9 mouse cellular contexts compared by ENCODE assay signal in genomic region chr11:69795983-69796435, GRCm38 (mm10). TPM values are rescaled to one million over a fixed set of nuclear protein-coding genes. Genes with fewer than 3 reads are reported as not detected.
A peak's percentile ranks its signal among the peaks of the same experiment; 100 is the strongest.
DNase-seq lines count a peak whose midpoint lies in the region; ATAC-seq lines count a peak whose summit lies in the region.
"Had no signal": no experiment of that assay in that cellular context is flagged by ENCODE, and none has a peak within 500 bp of the region (broad histone marks: within the 10 kb centered on the region; RNA-seq: fewer than 3 reads in every experiment).

No protein-coding gene starts in this region.

- H3K9ac ChIP-seq in kidney, embryonic 14.5 days (ENCODE audit: low read depth, low read length), result peak overlapping the region; percentile 62; the same call in 1 of the 2 replicates
- H3K9ac ChIP-seq in hindbrain, embryonic 12.5 days, result peak overlapping the region; percentile 55; the same call in 1 of the 2 replicates
- no peak overlapping the region for H3K9ac ChIP-seq in midbrain, embryonic 14.5 days (replicated peaks; ENCODE audit: low read length)

- H3K4me2 ChIP-seq in kidney, embryonic 14.5 days (replicated peaks; ENCODE audit: low read depth, low read length), result peak overlapping the region; percentile 94
- H3K4me2 ChIP-seq in hindbrain, embryonic 12.5 days (replicated peaks), result peak overlapping the region; percentile 74
- peak overlapping the region; percentile 68 for H3K4me2 ChIP-seq in midbrain, embryonic 14.5 days (ENCODE audit: low read length)

- peaks cover 13% of the 10 kb centered on the region for H3K4me1 ChIP-seq in kidney, embryonic 14.5 days (ENCODE audit: control insufficient read depth, insufficient read depth, low read length)
- peaks cover under 1% of the 10 kb centered on the region; the same call in 1 of the 2 replicates for H3K4me1 ChIP-seq in brown adipose tissue, adult 24 weeks (ENCODE audit: control insufficient read depth, insufficient read depth, insufficient read length, low read length)
- H3K4me1 ChIP-seq in hindbrain, embryonic 12.5 days, result peaks cover 30% of the 10 kb centered on the region
- H3K4me1 ChIP-seq in midbrain, embryonic 14.5 days (ENCODE audit: control insufficient read depth, insufficient read depth, low read length), result peaks cover 20% of the 10 kb centered on the region

- peak overlapping the region; percentile 54 for H3K4me3 ChIP-seq in kidney, embryonic 14.5 days (ENCODE audit: low read length)
- peak overlapping the region; percentile 38 for H3K4me3 ChIP-seq in brown adipose tissue, adult 24 weeks (ENCODE audit: insufficient read depth, low read depth, low read length)
- peak overlapping the region; percentile 38 for H3K4me3 ChIP-seq in hindbrain, embryonic 12.5 days
- peak overlapping the region; percentile 32 for H3K4me3 ChIP-seq in midbrain, embryonic 14.5 days (replicated peaks; ENCODE audit: low read depth, low read length)

- DNase-seq in kidney, postnatal 36 days, result no peak
- DNase-seq in midbrain, embryonic 14.5 days, result no peak
- DNase-seq in right cerebral cortex, postnatal 14 days, result no peak
- no peak for DNase-seq in layer of hippocampus, adult 11-12 months (ENCODE audit: low spot score)
- DNase-seq in spleen, postnatal 36 days (ENCODE audit: low spot score in 2 of 2), result no peak

- no peaks in the 10 kb centered on the region for H3K9me3 ChIP-seq in kidney, embryonic 14.5 days (ENCODE audit: control insufficient read depth, low read length)
- H3K9me3 ChIP-seq in hindbrain, embryonic 12.5 days (replicated peaks), result no peaks in the 10 kb centered on the region
- no peaks in the 10 kb centered on the region for H3K9me3 ChIP-seq in midbrain, embryonic 14.5 days (ENCODE audit: control insufficient read depth, low read length)

- no peak for ATAC-seq in kidney, embryonic 14.5 days (ENCODE audit: low FRiP score, low TSS enrichment)
- ATAC-seq in hindbrain, embryonic 12.5 days (ENCODE audit: low FRiP score), result no peak
- ATAC-seq in midbrain, embryonic 14.5 days (ENCODE audit: low FRiP score, low TSS enrichment), result no peak

- no peaks in the 10 kb centered on the region for H3K36me3 ChIP-seq in kidney, embryonic 14.5 days (ENCODE audit: control insufficient read depth, insufficient read depth, low read length)
- no peaks in the 10 kb centered on the region for H3K36me3 ChIP-seq in hindbrain, embryonic 12.5 days
- no peaks in the 10 kb centered on the region for H3K36me3 ChIP-seq in midbrain, embryonic 14.5 days (ENCODE audit: control insufficient read depth, insufficient read depth, low read length)

- WGBS in kidney, embryonic 14.5 days, result 2% methylated on average over 13 of the region's 13 CpGs
- WGBS in hindbrain, embryonic 12.5 days, result 5% methylated on average over 13 of the region's 13 CpGs
- 5% methylated on average over 13 of the region's 13 CpGs for WGBS in midbrain, embryonic 14.5 days

- H3K27me3 ChIP-seq in kidney, embryonic 14.5 days (ENCODE audit: control insufficient read depth, insufficient read depth, low read length), result peaks cover 10% of the 10 kb centered on the region
- H3K27me3 ChIP-seq in hindbrain, embryonic 12.5 days, result peaks cover 44% of the 10 kb centered on the region
- H3K27me3 ChIP-seq in midbrain, embryonic 14.5 days (ENCODE audit: control insufficient read depth, insufficient read depth, low read length), result peaks cover 16% of the 10 kb centered on the region; the same call in 1 of the 2 replicates

- no peak overlapping the region for H3K27ac ChIP-seq in kidney, embryonic 14.5 days (ENCODE audit: low read depth, low read length)
- H3K27ac ChIP-seq in brown adipose tissue, adult 24 weeks (replicated peaks; ENCODE audit: low read depth, low read length), result no peak overlapping the region
- H3K27ac ChIP-seq in hindbrain, embryonic 12.5 days, result no peak overlapping the region
- no peak overlapping the region for H3K27ac ChIP-seq in midbrain, embryonic 14.5 days (replicated peaks; ENCODE audit: low read depth, low read length)

RNA-seq across cellular contexts. Expression of gene Chrnb1, which starts 0.3 kb away (rescaled TPM):
- polyA plus RNA-seq in kidney, embryonic 14.5 days (2014; fragmentation: Nextera tagmentation; extraction: Ambion mirVana), result 4.6 and 6.5 TPM in 2 replicates
- polyA plus RNA-seq in brown adipose tissue, adult 24 weeks (2012; ENCODE audit: insufficient read depth, insufficient read length, missing spikeins), result 1.7 and 2.4 TPM in 2 replicates
- 3.0 and 5.9 TPM in 2 replicates for polyA plus RNA-seq in hindbrain, embryonic 12.5 days (2016; fragmentation: Nextera tagmentation; extraction: Ambion mirVana)
- 0.80 and 1.3 TPM in 2 replicates for polyA plus RNA-seq in midbrain, embryonic 14.5 days (2014; fragmentation: Nextera tagmentation; extraction: Ambion mirVana)

RNA-seq across cellular contexts. Expression of gene Fgf11, which starts 5.6 kb away (rescaled TPM):
- 1.7 and 1.9 TPM in 2 replicates for polyA plus RNA-seq in kidney, embryonic 14.5 days (2014; fragmentation: Nextera tagmentation; extraction: Ambion mirVana)
- polyA plus RNA-seq in brown adipose tissue, adult 24 weeks (2012; ENCODE audit: insufficient read depth, insufficient read length, missing spikeins), result 5.6 and 7.5 TPM in 2 replicates
- 3.7 and 4.2 TPM in 2 replicates for polyA plus RNA-seq in hindbrain, embryonic 12.5 days (2016; fragmentation: Nextera tagmentation; extraction: Ambion mirVana)
- polyA plus RNA-seq in midbrain, embryonic 14.5 days (2014; fragmentation: Nextera tagmentation; extraction: Ambion mirVana), result 3.2 and 3.6 TPM in 2 replicates

RNA-seq across cellular contexts. Expression of gene Tmem102, which starts 9.4 kb away (rescaled TPM):
- polyA plus RNA-seq in kidney, embryonic 14.5 days (2014; fragmentation: Nextera tagmentation; extraction: Ambion mirVana), result 6.4 and 7.7 TPM in 2 replicates
- 1.2 TPM in 1 of 2 replicates, not detected in the other for polyA plus RNA-seq in brown adipose tissue, adult 24 weeks (2012; ENCODE audit: insufficient read depth, insufficient read length, missing spikeins)
- polyA plus RNA-seq in hindbrain, embryonic 12.5 days (2016; fragmentation: Nextera tagmentation; extraction: Ambion mirVana), result 1.6 and 2.4 TPM in 2 replicates
- polyA plus RNA-seq in midbrain, embryonic 14.5 days (2014; fragmentation: Nextera tagmentation; extraction: Ambion mirVana), result 0.58 and 0.82 TPM in 2 replicates

RNA-seq across cellular contexts. Expression of gene Gm39566, which starts 19.1 kb away (rescaled TPM):
- not detected in 2 replicates for polyA plus RNA-seq in kidney, embryonic 14.5 days (2014; fragmentation: Nextera tagmentation; extraction: Ambion mirVana)
- polyA plus RNA-seq in brown adipose tissue, adult 24 weeks (2012; ENCODE audit: insufficient read depth, insufficient read length, missing spikeins), result not detected in 2 replicates
- not detected in 2 replicates for polyA plus RNA-seq in hindbrain, embryonic 12.5 days (2016; fragmentation: Nextera tagmentation; extraction: Ambion mirVana)
- not detected in 2 replicates for polyA plus RNA-seq in midbrain, embryonic 14.5 days (2014; fragmentation: Nextera tagmentation; extraction: Ambion mirVana)
- polyA plus RNA-seq: liver, adult 2 months had no signal

RNA-seq across cellular contexts. Expression of gene Spem2, which starts 22.3 kb away (rescaled TPM):
- polyA plus RNA-seq in kidney, embryonic 14.5 days (2014; fragmentation: Nextera tagmentation; extraction: Ambion mirVana), result not detected in 2 replicates
- polyA plus RNA-seq in brown adipose tissue, adult 24 weeks (2012; ENCODE audit: insufficient read depth, insufficient read length, missing spikeins), result not detected in 2 replicates
- polyA plus RNA-seq in hindbrain, embryonic 12.5 days (2016; fragmentation: Nextera tagmentation; extraction: Ambion mirVana), result 0.14 TPM in 1 of 2 replicates, not detected in the other
- polyA plus RNA-seq in midbrain, embryonic 14.5 days (2014; fragmentation: Nextera tagmentation; extraction: Ambion mirVana), result not detected in 2 replicates
- polyA plus RNA-seq: liver, adult 2 months had no signal
